Mouse (Mus musculus) CD4-positive, CD25-positive, alpha-beta regulatory T cell, adult 2 months (primary cell): ENCODE measurements around the gene Msrb2.
A peak's percentile ranks its signal among the peaks of the same experiment; 100 is the strongest.

ENCODE experiments used
- DNase-seq: peaks from one replicate; pipeline ENCODE4 v3.0.0-alpha.2; 2012; ENCODE audit warnings: low read depth, low spot score

Gene Msrb2

DNA sequence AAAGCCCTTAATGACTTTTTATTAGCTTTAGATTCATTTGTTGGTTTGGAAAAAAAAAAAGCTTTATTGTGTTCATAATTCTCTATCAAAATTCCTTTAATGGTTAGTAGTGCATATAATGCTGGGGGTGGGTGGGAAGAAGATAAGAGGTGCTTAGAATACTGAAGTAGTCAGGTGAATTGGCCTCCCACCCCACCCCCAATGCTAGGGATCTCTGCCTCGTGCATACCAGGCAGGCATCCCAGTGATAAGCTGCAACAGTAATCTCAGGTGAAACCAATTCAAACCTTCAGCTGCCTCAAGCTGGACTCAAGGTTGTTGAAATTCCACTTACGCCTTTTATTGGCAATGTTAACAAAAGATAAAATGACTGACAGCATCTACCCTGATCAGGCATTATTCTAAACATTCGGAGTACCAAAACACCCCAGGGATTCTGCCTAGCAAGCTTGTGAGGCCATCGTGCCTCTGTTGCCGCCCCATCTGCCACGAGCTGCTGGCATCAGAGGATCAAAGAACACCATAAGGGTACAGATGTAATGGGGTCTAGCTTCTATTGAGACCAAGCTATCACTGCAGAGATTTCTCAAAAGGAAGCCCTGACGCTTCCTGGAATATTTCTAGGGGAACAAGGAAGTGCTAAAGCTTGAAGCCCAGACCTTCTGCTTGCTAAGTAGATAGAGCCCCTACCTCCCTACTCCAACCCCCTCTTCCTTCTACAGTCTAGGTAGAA, 19.3 kb downstream of the Msrb2 start:
- no peak for DNase-seq

DNA sequence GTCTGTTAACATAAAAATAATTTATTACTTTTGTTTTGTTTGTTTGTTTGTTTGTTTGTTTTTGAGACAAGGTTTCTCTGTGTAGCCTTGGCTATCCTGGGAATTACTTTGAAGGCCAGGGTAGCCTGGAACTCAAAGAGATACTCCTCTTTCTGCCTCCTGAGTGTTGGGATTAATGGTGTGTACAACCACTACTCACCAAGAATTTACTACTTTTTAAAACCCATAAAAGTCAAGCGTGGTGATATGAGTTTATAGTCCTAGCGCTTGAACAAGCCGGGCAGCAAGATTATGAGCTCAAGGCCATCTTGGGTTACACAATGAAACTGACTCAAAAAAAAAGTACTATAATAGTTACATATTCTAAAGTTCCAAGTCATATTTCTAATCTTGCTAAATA, 20.4 kb downstream of the Msrb2 start:
- DNase-seq, result no peak

DNA sequence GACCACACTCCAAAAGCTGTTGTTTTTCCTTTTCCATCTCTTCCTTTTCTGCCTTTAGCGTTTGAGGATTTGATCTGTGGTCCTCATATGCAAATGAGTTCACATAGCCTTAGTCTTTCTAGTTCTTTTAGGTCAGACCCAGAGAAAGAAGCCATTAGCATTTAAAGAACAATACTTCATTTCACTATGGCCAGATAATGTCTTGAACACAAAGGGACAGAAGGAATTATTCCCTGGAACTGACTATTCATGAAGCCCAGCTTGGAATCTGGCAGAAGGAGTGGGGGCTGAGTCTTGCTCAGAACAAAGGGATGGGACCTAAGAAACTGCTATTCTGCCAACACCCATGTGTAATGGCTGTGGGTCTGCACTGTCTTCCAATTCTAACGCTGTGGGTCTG, 21.6 kb downstream of the Msrb2 start:
- DNase-seq, result no peak

DNA sequence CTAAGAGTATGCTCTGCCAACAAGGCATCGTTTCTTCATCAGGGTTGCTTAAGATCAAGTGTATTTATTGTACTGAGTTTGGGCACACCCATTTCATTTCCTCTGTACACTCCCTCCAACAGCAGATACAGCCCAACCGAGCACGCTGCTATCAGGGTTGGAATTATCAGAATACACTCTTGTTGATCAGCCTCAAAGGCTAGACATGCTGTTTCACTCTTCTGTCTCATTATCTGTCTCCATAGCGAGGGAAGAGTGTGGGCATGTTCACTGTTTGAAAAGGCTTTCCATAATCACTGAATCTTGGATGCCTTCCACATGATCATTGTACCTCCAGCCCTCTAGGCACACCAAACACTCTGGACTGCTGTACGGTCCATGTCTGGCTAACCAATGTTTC, 34.2 kb downstream of the Msrb2 start:
- no peak for DNase-seq

DNA sequence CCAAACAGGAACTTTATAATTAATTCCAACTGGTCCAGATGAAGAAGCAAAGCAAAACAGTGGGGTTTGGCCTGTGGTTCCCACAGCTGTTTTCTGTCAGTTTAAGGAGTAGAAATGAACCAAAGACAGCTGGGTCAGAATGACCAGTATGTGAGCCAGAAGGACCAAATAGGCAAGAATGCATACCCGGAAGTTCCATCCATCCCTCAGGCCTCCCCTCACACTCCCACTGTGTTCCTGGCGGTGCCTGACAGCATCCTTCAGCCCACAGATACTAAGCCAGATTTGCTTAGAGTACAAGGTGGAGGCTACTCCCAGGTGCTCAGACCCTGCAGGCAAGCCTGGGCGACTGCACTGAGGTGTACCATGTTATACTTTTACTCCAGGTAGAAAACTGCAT, 35.3 kb downstream of the Msrb2 start:
- no peak for DNase-seq

DNA sequence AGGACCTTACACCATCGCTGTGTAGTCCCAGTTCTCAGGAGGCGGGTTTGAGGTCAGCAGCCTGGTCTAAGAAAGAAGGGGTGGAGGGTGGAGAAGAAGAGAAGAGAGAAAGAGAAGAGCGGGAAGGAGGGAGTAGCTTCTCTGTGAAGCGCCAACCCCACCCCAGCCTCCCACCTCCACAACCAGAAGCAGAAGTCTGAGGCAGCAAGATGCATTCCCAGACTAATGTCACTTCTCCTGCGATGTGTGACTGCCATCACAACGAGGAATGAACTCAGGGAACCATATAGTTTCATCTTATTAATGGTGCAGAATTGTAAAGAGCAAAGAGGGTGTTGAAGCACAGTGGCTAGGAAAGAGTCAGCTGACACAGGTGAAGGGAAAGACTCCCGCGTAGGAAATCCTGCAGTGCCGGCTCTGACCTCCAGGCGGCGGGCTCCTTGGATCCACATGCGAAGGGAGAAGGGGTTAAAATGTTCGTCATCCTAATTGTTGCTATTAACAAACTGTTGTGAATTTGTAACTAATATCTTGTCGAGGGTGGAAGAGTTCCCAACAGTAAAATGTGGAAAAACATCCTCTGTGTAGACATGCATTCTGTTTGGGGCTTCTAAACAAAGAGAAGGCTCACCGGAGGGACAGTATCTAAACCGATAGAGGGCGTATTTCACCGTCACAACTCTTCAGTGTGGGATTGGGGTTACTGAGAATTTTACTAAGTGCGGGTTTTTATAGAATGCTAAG, 43.2 kb downstream of the Msrb2 start:
- DNase-seq, result peak; percentile 79

DNA sequence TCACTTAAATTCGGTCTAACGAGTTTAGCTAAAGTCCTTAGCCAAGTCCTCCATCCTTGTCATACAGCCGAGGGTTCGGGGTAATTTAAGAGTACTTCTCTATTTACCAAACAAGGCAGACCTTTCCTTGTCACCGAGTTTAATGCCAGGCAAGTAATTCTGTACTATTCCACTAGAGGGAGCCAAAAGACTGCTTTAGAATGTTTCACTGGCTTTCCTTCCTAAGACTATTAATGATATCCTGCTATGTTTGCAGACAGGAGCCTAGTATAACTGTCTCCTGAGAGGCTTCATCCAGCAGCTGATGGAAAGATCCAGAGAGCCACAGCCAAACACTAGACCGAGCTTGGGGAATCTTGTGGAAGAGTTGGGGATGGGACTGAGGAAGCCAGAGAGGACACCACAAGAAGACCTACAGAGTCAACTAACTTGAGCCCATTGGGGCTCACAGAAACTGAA, 43.9 kb downstream of the Msrb2 start:
- peak; percentile 81 for DNase-seq

DNA sequence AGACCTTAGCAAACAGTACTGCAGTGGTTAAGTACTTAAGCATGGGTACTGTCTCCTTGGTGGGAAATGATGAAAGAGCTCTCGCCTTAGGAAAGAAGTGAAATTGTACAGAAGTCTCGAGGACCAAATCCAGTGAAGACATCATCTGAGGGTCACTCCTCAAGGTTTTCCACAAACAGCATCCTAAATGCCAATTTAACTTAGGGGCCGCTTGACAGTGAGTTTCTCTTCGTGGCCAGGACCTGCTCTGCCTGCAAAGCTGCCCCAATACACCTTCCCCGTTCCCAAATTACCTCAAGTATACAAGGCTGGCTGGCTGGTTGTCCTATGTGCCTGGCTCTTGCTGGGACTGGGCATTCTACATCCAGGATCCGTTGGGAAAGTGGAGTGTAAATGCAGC, 44.8 kb downstream of the Msrb2 start:
- DNase-seq, result no peak

DNA sequence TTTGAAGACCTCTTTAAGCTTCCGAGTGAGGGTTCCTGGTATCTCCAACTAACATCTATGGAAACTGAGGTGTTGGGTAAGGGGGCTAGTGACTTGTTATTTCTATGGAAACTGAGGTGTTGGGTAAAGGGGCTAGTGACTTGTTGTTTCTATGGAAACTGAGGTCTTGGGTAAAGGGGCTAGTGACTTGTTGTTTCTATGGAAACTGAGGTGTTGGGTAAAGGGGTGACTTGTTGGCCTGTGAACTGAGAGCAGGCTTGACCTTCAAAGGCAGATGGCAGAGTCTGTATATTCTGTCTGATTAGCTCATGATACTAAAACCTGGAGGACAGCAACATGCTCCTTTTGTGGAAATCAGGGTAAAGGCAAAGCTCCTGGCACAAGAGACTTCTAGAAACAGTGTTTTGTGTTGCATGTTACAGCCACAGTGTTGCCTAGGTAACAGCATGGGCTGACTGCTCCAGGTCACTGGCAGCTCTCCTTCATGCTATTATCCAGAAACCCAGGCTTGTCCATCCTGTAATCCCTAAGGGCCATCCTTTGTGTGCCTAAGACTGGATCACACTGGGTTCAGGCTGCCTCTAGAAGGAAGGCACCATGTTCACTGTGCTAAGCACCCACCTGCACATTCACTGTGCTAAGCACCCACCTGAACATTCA, 48.6 kb downstream of the Msrb2 start:
- DNase-seq, result no peak

DNA sequence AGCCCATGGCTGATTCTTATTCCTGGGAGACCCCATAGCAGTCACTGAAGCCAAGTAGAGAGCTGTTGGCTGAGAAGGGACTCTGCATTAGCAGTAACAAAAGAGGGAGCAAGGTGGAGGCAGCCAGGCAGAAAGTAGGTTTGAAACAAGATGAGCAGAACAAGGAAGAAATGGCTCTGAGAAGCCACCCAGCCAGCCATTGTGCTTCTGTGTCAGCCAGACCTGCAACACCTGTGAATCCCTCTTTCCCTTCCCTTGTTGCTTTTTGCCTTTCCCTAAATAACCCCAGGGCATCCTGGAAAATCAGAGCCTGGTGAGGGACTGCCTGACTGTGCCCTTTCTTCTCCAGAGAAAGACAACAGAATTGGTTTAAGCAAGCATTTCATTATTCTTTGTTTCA, 51.0 kb downstream of the Msrb2 start:
- no peak for DNase-seq

DNA sequence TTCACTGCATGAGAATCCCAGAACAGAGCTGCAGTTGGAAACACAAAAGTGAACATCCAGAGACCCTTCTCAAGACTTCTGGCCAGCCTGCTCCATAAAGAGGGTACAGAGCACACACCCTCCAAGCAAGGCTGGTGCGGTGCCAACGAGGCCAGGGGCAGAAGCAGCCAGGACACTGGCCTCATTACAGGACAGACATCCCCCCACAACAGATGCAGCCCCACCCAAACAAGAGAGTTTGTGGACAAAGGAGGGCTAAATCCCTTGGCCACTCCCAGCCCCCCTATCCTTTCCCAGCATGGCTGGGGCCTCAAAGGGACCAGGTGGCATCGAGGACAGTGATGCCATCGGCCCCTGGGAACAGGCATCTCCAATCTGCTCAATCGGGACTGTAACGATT, 51.8 kb downstream of the Msrb2 start:
- no peak for DNase-seq

DNA sequence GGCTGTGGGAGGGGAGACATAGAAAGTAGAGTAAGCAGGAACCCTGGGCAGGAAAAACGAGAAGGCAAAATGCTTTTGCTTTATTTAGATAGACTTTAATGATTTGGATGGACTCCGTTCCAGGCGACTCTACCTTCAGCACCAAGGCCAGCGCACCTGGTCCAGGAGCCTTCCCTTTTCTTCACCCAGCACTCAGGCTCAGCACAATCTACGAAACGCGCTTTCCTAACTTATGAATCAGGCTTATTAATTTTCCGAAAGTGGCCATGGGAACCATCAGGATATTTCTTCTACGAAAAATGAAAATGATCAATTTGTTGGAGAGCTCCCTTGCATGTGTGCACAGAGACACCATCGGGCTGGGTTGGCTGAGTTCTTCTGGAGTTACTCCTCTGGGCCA, 57.8 kb downstream of the Msrb2 start:
- peak; percentile 23 for DNase-seq

DNA sequence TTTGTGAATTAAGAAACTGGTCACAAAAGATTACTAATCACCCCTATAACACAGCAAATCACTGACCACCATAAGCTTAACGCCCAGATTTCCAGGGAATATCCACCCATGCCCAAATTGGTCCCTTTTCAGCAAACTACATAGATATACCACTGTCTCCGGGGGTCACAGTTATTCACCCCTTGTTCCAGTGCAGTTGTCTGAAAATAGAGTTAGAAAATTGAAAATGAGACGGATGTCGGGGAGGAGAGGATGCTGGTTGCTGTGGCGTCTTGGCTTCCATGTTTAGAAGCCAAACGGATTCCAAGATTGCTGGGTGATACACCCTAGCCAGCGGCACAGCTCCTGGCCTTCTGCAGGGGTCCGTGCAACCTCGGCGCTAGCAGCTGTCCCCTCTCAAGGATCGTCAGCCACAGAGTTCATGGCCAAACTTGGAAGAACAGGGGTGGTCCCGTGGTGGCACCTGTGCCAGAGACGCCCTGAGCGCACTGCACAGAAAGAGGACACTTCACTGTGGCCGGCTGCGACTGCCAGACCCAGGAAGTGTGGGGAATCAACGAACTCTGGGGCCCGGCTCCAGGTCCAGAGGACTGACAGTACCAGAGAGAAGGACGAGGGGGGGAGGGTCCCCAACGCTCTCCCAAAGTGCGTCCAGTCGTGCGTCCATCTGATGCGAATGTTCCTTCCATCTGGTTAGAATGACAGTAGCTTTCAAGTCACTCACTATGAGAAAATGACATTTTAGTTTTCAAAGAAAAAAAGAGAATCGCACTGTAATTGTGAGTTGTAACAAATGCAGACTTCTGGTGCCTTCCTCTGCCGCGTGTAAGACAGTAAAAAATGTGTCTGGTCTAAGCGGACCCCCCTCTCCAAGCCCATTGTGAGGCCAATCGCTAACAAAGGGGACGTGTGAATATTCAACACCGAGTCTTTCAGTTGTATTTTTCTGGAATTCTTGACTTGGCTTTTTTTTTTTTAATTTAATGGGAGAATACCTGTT, 58.8 kb downstream of the Msrb2 start:
- no peak for DNase-seq

DNA sequence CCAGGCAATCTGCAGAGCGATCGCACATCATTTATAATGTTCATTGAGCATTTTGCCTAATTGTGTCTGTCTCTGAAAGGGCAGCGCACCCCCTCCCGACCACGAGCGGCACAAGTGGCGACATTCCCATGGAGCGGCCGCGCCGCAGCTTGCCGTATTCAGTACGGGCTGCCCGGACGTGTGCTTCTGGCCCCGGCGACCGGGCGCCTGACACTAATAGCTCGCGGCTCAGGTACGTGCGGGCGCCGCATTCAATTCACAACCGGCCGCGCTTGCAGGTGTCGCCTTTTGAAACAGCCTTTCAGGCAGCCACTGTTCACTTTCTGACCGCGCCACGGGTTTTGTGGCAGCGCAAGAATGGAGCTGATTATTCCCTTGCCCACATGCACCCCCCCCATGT, 59.5 kb downstream of the Msrb2 start:
- no peak for DNase-seq

DNA sequence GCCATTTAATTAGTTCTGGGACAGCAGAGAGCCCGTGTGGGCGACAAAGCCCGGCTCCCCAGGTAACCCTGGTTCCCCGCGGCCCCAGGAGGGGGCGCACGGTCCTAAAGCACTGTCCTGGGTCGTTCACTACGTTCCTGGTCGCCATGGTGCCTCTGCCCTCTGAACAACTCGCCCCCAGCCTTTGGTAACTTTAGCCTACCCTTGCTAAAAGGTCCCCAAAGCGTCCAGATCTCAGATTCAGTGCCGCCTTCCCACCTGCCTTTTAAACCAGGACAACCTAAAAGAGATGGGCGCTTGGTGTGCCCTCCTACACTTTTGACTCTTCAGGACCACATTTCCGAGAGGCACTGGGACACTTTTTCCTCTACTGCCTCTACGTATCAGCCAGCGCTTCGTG, 59.9 kb downstream of the Msrb2 start:
- peak; percentile 8 for DNase-seq

DNA sequence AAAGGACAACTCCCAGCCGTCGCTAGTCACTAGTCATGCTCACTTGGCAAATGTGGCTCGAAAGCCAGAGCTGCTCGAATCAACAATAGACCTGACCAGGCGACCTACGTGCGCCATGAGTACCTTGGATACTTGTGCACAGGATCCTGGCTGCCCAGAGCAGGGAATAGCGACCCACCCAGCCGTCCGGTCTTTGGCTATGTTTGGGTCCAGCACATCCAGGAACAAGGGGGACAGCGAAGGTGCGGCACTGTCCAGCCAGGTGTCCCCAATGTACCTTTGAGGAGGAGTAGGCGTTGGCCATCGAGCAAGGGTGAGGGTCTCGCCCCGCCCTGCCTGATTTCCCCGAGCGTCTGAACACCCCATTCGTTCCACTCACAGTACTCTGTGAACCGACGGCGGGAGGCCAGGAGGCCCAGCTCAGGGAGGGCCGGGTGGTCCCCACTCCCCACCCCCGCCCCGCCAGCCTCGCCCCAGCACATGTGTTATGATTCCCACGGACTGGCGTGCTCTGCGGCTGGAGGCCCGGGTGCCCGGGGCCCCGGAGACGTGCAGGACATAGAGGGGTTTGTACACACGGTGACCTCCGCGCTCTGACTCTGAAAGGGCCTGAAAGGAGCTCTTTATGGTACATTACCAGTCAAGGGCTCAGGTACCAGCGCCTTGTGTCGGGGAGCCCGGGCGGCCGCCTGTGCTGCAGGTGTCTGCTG, 60.5 kb downstream of the Msrb2 start:
- DNase-seq, result no peak

DNA sequence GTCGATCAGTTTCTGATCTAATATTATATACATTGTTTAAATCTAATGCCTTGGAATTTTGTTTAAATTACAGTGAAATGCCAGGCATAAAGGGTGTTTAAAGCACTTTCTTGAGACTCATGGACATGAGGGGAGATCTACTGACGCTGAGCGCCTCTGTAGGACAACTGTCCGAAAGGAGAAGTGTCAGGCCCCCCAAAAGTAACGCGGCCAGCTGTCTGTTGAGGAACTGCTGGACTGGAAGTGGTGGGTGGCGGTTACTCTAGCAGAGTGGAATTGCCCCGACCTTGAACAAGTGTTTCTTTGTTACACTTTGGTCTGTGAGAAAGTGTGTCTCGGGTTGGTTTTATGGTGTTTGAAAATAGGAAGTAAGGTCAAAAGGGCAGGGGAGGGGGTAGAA, 73.1 kb downstream of the Msrb2 start:
- no peak for DNase-seq
